8 mouse cellular contexts compared by ENCODE assay signal in genomic region chr13:38450051-38450971, GRCm38 (mm10).
A peak's percentile ranks its signal among the peaks of the same experiment; 100 is the strongest.
DNase-seq lines count a peak whose midpoint lies in the region; ATAC-seq and TF ChIP-seq lines count a peak whose summit lies in the region.
"Had no signal": no experiment of that assay in that cellular context is flagged by ENCODE, and none has a peak within 500 bp of the region (broad histone marks: within the 10 kb centered on the region; RNA-seq: fewer than 3 reads in every experiment).

No protein-coding gene starts in this region.

- H3K27ac ChIP-seq in lung, embryonic 14.5 days (ENCODE audit: low read depth) = no peak overlapping the region
- H3K27ac ChIP-seq in heart, embryonic 12.5 days (ENCODE audit: poor library complexity, severe bottlenecking) = peak overlapping the region; percentile 63
- H3K27ac ChIP-seq in liver, embryonic 12.5 days = no peak overlapping the region

- TF ChIP-seq CTCF in lung, embryonic 14.5 days (IDR thresholded peaks at IDR 0.05; ENCODE audit: low read depth) = no peak

- no peaks in the 10 kb centered on the region for H3K4me1 ChIP-seq in lung, embryonic 14.5 days (ENCODE audit: insufficient read depth)
- H3K4me1 ChIP-seq in heart, embryonic 12.5 days (replicated peaks) = peaks cover 9% of the 10 kb centered on the region
- H3K4me1 ChIP-seq in liver, embryonic 12.5 days = no peaks in the 10 kb centered on the region

- H3K9ac ChIP-seq in lung, embryonic 14.5 days = no peak overlapping the region
- no peak overlapping the region for H3K9ac ChIP-seq in heart, embryonic 12.5 days
- H3K9ac ChIP-seq in liver, embryonic 12.5 days = no peak overlapping the region

- no peaks in the 10 kb centered on the region for H3K9me3 ChIP-seq in lung, embryonic 14.5 days (ENCODE audit: low read depth, low read length)
- H3K9me3 ChIP-seq in heart, embryonic 12.5 days (replicated peaks) = no peaks in the 10 kb centered on the region
- H3K9me3 ChIP-seq in liver, embryonic 12.5 days (replicated peaks) = no peaks in the 10 kb centered on the region

- no peaks in the 10 kb centered on the region for H3K27me3 ChIP-seq in lung, embryonic 14.5 days (ENCODE audit: insufficient read depth, low read length)
- no peaks in the 10 kb centered on the region for H3K27me3 ChIP-seq in heart, embryonic 12.5 days (replicated peaks)
- no peaks in the 10 kb centered on the region for H3K27me3 ChIP-seq in liver, embryonic 12.5 days (replicated peaks)

- 48% methylated on average over 20 of the region's 20 CpGs for WGBS in lung, embryonic 14.5 days
- WGBS in heart, embryonic 12.5 days = 32% methylated on average over 20 of the region's 20 CpGs
- WGBS in liver, embryonic 12.5 days (ENCODE audit: insufficient replicate concordance) = 58% methylated on average over 20 of the region's 20 CpGs

- 0 out of 2 replicates have a peak, but pooled peaks have one; percentile 24 for ATAC-seq in lung, embryonic 14.5 days (ENCODE audit: insufficient read depth)
- ATAC-seq in heart, embryonic 12.5 days (ENCODE audit: insufficient number of reproducible peaks, low FRiP score) = peak; percentile 89
- no peak for ATAC-seq in liver, embryonic 12.5 days
- ATAC-seq: hindbrain, postnatal 0 days had no signal

- no peak overlapping the region for H3K4me3 ChIP-seq in lung, embryonic 14.5 days (ENCODE audit: low read depth, low read length)
- no peak overlapping the region for H3K4me3 ChIP-seq in heart, embryonic 12.5 days
- no peak overlapping the region for H3K4me3 ChIP-seq in liver, embryonic 12.5 days

- no peaks in the 10 kb centered on the region for H3K36me3 ChIP-seq in lung, embryonic 14.5 days (ENCODE audit: insufficient read depth)
- no peaks in the 10 kb centered on the region for H3K36me3 ChIP-seq in heart, embryonic 12.5 days
- no peaks in the 10 kb centered on the region for H3K36me3 ChIP-seq in liver, embryonic 12.5 days

- peak; percentile 27 for DNase-seq in lung, embryonic 14.5 days
- no peak for DNase-seq in lung, postnatal 4 days
- DNase-seq in embryo, embryonic 10.5 days (ENCODE audit: low spot score) = peak; percentile 40
- DNase-seq in kidney, postnatal 36 days = peak; percentile 8 to 12
- no peak for DNase-seq in spleen, adult 18-20 months

- H3K4me2 ChIP-seq in lung, embryonic 14.5 days = peak overlapping the region; percentile 23; the same call in 1 of the 2 replicates
- peak overlapping the region; percentile 47 for H3K4me2 ChIP-seq in heart, embryonic 12.5 days
- no peak overlapping the region for H3K4me2 ChIP-seq in liver, embryonic 12.5 days

Comparison
In these comparisons a context has a peak if more than half of its experiments do, and no peak if none do; other contexts are left out.
1. DNase-seq: peak in lung, embryonic 14.5 days (single experiment), embryo, embryonic 10.5 days (single experiment) and kidney, postnatal 36 days (2 of 2); none in lung, postnatal 4 days (0 of 2) and spleen, adult 18-20 months (0 of 2).